ENCODE assay signal across 8 mouse cellular contexts in the genomic region with DNA sequence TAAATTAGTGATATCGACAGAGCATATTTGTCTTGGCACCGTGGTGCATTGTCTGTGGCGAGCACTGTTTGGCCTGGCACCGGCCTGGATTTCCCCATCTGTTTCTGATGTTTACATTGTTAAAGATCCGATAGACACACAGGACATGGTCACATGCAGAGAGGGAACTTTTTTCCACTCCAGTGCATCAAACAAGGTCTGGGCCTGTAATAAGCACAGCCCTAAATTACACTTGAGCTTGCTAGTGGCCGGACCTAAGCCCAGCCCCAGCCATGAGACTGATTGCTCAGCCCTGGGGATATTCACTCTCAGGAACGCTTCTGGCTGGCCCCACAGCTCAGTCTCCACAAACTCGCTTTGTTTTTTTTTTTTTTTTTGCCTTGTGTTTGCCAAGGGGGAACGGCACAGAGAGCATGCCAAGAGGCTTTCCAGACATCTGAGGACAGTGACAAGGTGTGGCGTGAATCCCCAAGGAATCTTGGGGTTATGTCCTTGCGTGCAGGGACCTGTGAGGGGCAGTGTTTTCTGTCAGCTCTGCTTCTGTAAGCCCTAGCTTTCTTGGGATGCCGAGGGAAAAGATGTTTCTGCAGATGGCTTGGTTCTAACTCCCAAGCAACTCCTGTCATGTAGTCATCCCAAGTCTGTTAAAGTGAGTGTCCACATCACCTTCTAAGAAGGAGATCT.
A peak's percentile ranks its signal among the peaks of the same experiment; 100 is the strongest.
DNase-seq lines count a peak whose midpoint lies in the region; ATAC-seq and TF ChIP-seq lines count a peak whose summit lies in the region.

No protein-coding gene starts in this region.

- 18% methylated on average over 12 of the region's 12 CpGs for WGBS in embryonic facial prominence, embryonic 15.5 days
- WGBS in lung, embryonic 14.5 days = 27% methylated on average over 12 of the region's 12 CpGs

- peak; percentile 68 for ATAC-seq in cerebellum, adult (ENCODE audit: insufficient number of reproducible peaks, low FRiP score, low TSS enrichment)
- peak; percentile 80 for ATAC-seq in embryonic facial prominence, embryonic 15.5 days (ENCODE audit: insufficient number of reproducible peaks, low FRiP score, low TSS enrichment, low read depth)
- ATAC-seq in lung, embryonic 14.5 days (ENCODE audit: insufficient read depth) = peak; percentile 86

- peak overlapping the region; percentile 29; the same call in 1 of the 2 replicates for H3K27ac ChIP-seq in embryonic facial prominence, embryonic 15.5 days (replicated peaks)
- 0 out of 2 replicates have a peak overlapping the region, but pooled peaks have one; percentile 16 for H3K27ac ChIP-seq in lung, embryonic 14.5 days (ENCODE audit: low read depth)

- no peak overlapping the region for H3K4me2 ChIP-seq in embryonic facial prominence, embryonic 15.5 days (replicated peaks)
- no peak overlapping the region for H3K4me2 ChIP-seq in lung, embryonic 14.5 days

- H3K9me3 ChIP-seq in embryonic facial prominence, embryonic 15.5 days (replicated peaks) = no peaks in the 10 kb centered on the region
- H3K9me3 ChIP-seq in lung, embryonic 14.5 days (ENCODE audit: low read depth, low read length) = no peaks in the 10 kb centered on the region

- no peak overlapping the region for H3K4me3 ChIP-seq in embryonic facial prominence, embryonic 15.5 days (replicated peaks)
- H3K4me3 ChIP-seq in lung, embryonic 14.5 days (ENCODE audit: low read depth, low read length) = no peak overlapping the region

- H3K4me1 ChIP-seq in embryonic facial prominence, embryonic 15.5 days = peaks cover 9% of the 10 kb centered on the region
- no peaks in the 10 kb centered on the region for H3K4me1 ChIP-seq in lung, embryonic 14.5 days (ENCODE audit: insufficient read depth)

- TF ChIP-seq CTCF in lung, embryonic 14.5 days (IDR thresholded peaks at IDR 0.05; ENCODE audit: low read depth) = no peak

- no peaks in the 10 kb centered on the region for H3K27me3 ChIP-seq in embryonic facial prominence, embryonic 15.5 days
- H3K27me3 ChIP-seq in lung, embryonic 14.5 days (ENCODE audit: insufficient read depth, low read length) = no peaks in the 10 kb centered on the region

- no peak overlapping the region for H3K9ac ChIP-seq in embryonic facial prominence, embryonic 15.5 days
- H3K9ac ChIP-seq in lung, embryonic 14.5 days = no peak overlapping the region

- DNase-seq in kidney, postnatal 10 days = peak; percentile 9
- no peak for DNase-seq in kidney, adult 18-20 months
- DNase-seq in lung, embryonic 14.5 days = peak; percentile 39
- no peak for DNase-seq in adrenal gland, postnatal 14 days
- no peak for DNase-seq in right cerebral cortex, postnatal 14 days
- no peak for DNase-seq in MN1 (ENCODE audit: low spot score)

- H3K36me3 ChIP-seq in embryonic facial prominence, embryonic 15.5 days = no peaks in the 10 kb centered on the region
- no peaks in the 10 kb centered on the region for H3K36me3 ChIP-seq in lung, embryonic 14.5 days (ENCODE audit: insufficient read depth)

Comparison
In these comparisons a context has a peak if more than half of its experiments do, and no peak if none do; other contexts are left out.
1. DNase-seq: peak in kidney, postnatal 10 days (single experiment) and lung, embryonic 14.5 days (single experiment); none in kidney, adult 18-20 months (single experiment), adrenal gland, postnatal 14 days (single experiment), right cerebral cortex, postnatal 14 days (single experiment) and MN1 (single experiment).
2. Peak in every context shown above with its lines, with median percentiles within 50 percentile points of each other: ATAC-seq.